Mouse (Mus musculus): Measurements from ENCODE around the gene Cyb561. TPM values are rescaled to one million over a fixed set of nuclear protein-coding genes. Genes with fewer than 3 reads are reported as not detected.

Gene Cyb561
- total and polyA plus RNA-seq, 3 experiments = 32.8 to 43.9 TPM; not detected in 1

DNA sequence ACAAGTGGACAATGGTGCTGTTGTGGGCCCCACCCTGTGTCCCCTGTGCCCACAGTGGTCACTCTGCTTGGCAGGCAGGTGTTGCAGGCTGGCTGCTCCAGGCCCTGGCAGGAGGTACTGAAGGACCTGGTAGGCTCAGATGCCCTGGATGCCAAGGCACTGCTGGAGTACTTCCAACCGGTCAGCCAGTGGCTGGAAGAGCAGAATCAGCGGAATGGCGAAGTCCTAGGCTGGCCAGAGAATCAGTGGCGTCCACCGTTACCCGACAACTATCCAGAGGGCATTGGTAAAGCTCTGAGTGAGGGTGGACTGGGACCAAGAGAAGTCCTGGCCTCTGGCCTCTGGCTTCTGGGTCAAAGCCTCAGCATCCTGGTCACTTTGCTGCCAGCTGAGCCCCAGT, 21.5 kb upstream of the Cyb561 start:
- DNase-seq (ENCODE audit: low read depth, low spot score) = no peak
- H3K27me3 ChIP-seq (ENCODE audit: control insufficient read depth in 1 of 2, insufficient read depth in 2 of 2, low read length in 2 of 2) = peaks cover 0 to 8% of the 10 kb centered on the region in 2 experiments; a peak in 2 of 4 replicates

DNA sequence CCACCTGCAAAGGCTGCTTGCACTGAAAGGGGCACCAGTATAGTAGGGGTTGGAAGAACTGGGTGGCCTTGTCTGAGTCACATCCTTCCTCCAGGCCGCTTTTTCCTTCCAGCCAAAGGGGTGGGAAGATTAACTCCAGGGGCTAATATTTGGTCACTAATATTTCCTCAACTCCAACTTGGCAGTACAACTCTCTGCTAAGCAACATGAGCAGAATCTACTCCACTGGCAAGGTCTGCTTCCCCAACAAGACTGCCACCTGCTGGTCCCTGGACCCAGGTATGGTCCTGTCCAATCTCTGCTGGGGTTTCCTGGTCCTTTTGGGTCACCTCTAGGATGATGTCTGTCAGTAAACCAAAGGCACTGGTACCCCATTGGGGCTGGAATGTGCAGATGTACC, 16.4 kb upstream of the Cyb561 start:
- no peaks in the 10 kb centered on the region for H3K36me3 ChIP-seq (ENCODE audit: control insufficient read depth in 1 of 2, insufficient read depth in 2 of 2, low read length in 2 of 2)
- TF ChIP-seq MEF2A (IDR thresholded peaks at IDR 0.05; ENCODE audit: extremely low read depth, insufficient replicate concordance, low read depth, low read length, poor library complexity, severe bottlenecking) (no peak), TAL1 (IDR thresholded peaks at IDR 0.05; ENCODE audit: low read length) (no peak), CTCF (IDR thresholded peaks at IDR 0.05 in 2 of 3, conservative IDR thresholded peaks at IDR 0.05 in 1 of 3; ENCODE audit: control insufficient read depth in 1 of 3, insufficient read depth in 1 of 3, low read depth in 2 of 3, low read length in 3 of 3, poor library complexity in 1 of 3, severe bottlenecking in 1 of 3) (peak; percentile 48 to 70 (median 63)), BHLHE40 (IDR thresholded peaks at IDR 0.05; ENCODE audit: borderline replicate concordance, low read depth, low read length) (no peak), USF2 (IDR thresholded peaks at IDR 0.05; ENCODE audit: borderline replicate concordance in 1 of 2, insufficient read depth in 1 of 2, low read depth in 1 of 2, low read length in 2 of 2) (no peak), ZNF384 (IDR thresholded peaks at IDR 0.05; ENCODE audit: low read depth, low read length) (no peak), KAT2A (conservative IDR thresholded peaks at IDR 0.05; ENCODE audit: low read depth, low read length) (no peak), POLR2AphosphoS2 (IDR thresholded peaks at IDR 0.05; ENCODE audit: low read length) (no peak), RAD21 (IDR thresholded peaks at IDR 0.05; ENCODE audit: low read depth, low read length) (peak; percentile 48), SMC3 (IDR thresholded peaks at IDR 0.05; ENCODE audit: low read depth, low read length) (peak; percentile 77), POLR2A (IDR thresholded peaks at IDR 0.05; ENCODE audit: control insufficient read depth in 1 of 2, insufficient read depth in 1 of 2, low read depth in 1 of 2, low read length in 2 of 2, poor library complexity in 1 of 2) (no peak), POLR2AphosphoS5 (IDR thresholded peaks at IDR 0.05; ENCODE audit: borderline replicate concordance, low read depth, low read length) (no peak), CHD2 (IDR thresholded peaks at IDR 0.05; ENCODE audit: low read length) (no peak), MAZ (IDR thresholded peaks at IDR 0.05; ENCODE audit: low read depth, low read length) (no peak), NRF1 (IDR thresholded peaks at IDR 0.05; ENCODE audit: insufficient read depth, low read depth, low read length, poor library complexity, severe bottlenecking) (no peak), RCOR1 (IDR thresholded peaks at IDR 0.05; ENCODE audit: low read depth, low read length) (no peak), USF1 (IDR thresholded peaks at IDR 0.05; ENCODE audit: low read depth, low read length) (no peak)
- no peak overlapping the region for H3K27ac ChIP-seq (ENCODE audit: control insufficient read depth, low read depth, low read length)
- H3K4me1 ChIP-seq (ENCODE audit: control insufficient read depth in 1 of 2, insufficient read depth in 2 of 2, low read length in 2 of 2) = no peaks in the 10 kb centered on the region
- peaks cover 0 to 2% of the 10 kb centered on the region in 2 experiments; a peak in 2 of 4 replicates for H3K27me3 ChIP-seq (ENCODE audit: control insufficient read depth in 1 of 2, insufficient read depth in 2 of 2, low read length in 2 of 2)
- H3K9ac ChIP-seq (ENCODE audit: control insufficient read depth, low read depth, low read length, poor library complexity, severe bottlenecking) = no peak overlapping the region
- H3K4me3 ChIP-seq (ENCODE audit: control insufficient read depth in 1 of 2, insufficient read depth in 1 of 2, low read depth in 2 of 2, low read length in 2 of 2) = no peak overlapping the region
- H3K9me3 ChIP-seq (replicated peaks; ENCODE audit: insufficient read depth, low read length) = no peaks in the 10 kb centered on the region
- DNase-seq (ENCODE audit: low read depth, low spot score) = peak; percentile 31
- H3K79me2 ChIP-seq (ENCODE audit: control insufficient read depth, insufficient read depth, low read length, poor library complexity) = no peaks in the 10 kb centered on the region

More for the DNA sequence above, 21.5 kb upstream of the Cyb561 start:
- no peak overlapping the region for H3K4me3 ChIP-seq (ENCODE audit: control insufficient read depth in 1 of 2, insufficient read depth in 1 of 2, low read depth in 2 of 2, low read length in 2 of 2)
- no peaks in the 10 kb centered on the region for H3K36me3 ChIP-seq (ENCODE audit: control insufficient read depth in 1 of 2, insufficient read depth in 2 of 2, low read length in 2 of 2)
- H3K27ac ChIP-seq (ENCODE audit: control insufficient read depth, low read depth, low read length) = no peak overlapping the region
- TF ChIP-seq MYC (IDR thresholded peaks at IDR 0.05; ENCODE audit: low read depth, low read length) (no peak), MAX (IDR thresholded peaks at IDR 0.05; ENCODE audit: low read length) (no peak), CTCF (IDR thresholded peaks at IDR 0.05 in 2 of 3, conservative IDR thresholded peaks at IDR 0.05 in 1 of 3; ENCODE audit: control insufficient read depth in 1 of 3, insufficient read depth in 1 of 3, low read depth in 2 of 3, low read length in 3 of 3, poor library complexity in 1 of 3, severe bottlenecking in 1 of 3) (no peak), EP300 (IDR thresholded peaks at IDR 0.05; ENCODE audit: low read depth in 1 of 2, low read length in 2 of 2) (no peak), NRF1 (IDR thresholded peaks at IDR 0.05; ENCODE audit: insufficient read depth, low read depth, low read length, poor library complexity, severe bottlenecking) (no peak), ETS1 (IDR thresholded peaks at IDR 0.05; ENCODE audit: low read depth, low read length) (no peak), MXI1 (IDR thresholded peaks at IDR 0.05; ENCODE audit: low read depth, low read length) (no peak), ZNF384 (IDR thresholded peaks at IDR 0.05; ENCODE audit: low read depth, low read length) (no peak)
- no peak overlapping the region for H3K9ac ChIP-seq (ENCODE audit: control insufficient read depth, low read depth, low read length, poor library complexity, severe bottlenecking)
- no peaks in the 10 kb centered on the region for H3K9me3 ChIP-seq (replicated peaks; ENCODE audit: insufficient read depth, low read length)
- H3K4me1 ChIP-seq (ENCODE audit: control insufficient read depth in 1 of 2, insufficient read depth in 2 of 2, low read length in 2 of 2) = no peaks in the 10 kb centered on the region
- H3K79me2 ChIP-seq (ENCODE audit: control insufficient read depth, insufficient read depth, low read length, poor library complexity) = no peaks in the 10 kb centered on the region
